Mouse (Mus musculus): Measurements from ENCODE around the gene Fam120a.
A peak's percentile ranks its signal among the peaks of the same experiment; 100 is the strongest.

Fam120a gene

DNA sequence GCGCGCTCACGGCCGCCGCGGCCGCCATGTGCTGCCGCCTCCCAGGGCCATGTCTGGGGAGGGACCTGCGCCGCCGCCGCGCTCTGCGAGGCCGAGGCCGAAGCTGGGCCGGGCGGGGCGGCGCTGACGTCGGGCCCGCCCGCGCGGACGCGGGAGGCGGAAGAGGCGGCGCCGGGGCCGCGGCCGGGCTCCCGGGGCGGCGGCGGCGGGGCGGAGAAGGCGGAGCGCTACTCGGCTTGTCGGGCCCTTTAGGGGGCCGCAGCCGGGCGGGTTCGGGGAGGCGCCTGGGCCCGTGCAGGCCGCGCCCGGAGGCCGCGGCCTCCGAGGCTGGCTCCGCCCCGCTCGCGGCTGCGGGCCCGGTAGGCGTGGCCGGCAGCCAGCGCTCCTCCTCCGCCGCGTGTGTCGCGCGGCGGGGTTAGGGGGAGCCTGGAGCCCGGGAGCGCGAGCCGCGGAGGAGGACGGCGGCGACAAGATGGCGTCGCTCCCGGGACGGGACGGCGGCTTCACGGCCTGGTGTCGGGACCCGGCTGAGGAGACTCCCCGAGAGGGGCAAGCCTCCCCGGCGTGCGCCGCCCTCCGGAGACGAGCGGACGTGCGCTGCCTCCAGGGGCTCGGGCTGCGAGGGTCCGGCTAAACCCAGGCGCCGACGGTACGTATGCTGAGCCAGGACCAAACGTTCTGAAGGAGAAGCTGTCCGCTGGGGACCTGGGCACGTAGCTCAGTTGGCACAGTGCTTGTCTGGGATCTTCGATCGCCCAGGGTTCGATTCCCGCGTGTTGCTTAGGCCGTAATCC is at the start of gene Fam120a:
Gene Fam120a, minus strand, starts transcription at position 62 of the 794 bp plus-strand sequence.
- DNase-seq (ENCODE audit: low spot score) = peak; percentile 91

DNA sequence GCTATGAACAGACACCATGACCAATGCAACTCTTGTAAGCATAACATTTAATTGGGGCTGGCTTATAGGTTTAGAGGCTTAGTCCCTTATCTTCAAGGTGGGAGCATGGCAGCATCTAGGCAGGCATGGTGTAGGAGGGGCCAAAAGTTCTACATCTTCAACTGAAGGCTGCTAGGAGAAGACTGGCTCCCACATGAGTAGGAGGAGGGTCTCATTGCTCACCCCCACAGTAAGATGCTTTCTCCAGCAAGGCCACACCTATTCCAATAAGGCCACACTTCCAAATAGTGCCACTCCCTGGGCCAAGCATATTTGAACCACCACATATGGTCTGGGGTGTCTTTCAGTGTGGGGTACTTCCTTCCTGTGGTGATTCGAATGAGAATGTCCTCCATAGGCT is 49.6 kb upstream of the Fam120a start:
- no peak for DNase-seq (ENCODE audit: low spot score)

GRCm38 (mm10) chr13:49016311-49016761 is 48.5 kb upstream of the Fam120a start:
- peak; percentile 22 for DNase-seq (ENCODE audit: low spot score)

- peak; percentile 16 for DNase-seq (ENCODE audit: low spot score)
These were observed 47.8 kb upstream of the Fam120a start for GRCm38 (mm10) chr13:49015366-49016306.

GRCm38 (mm10) chr13:49013206-49013794 is 45.5 kb upstream of the Fam120a start:
- peak; percentile 15 for DNase-seq (ENCODE audit: low spot score)

GRCm38 (mm10) chr13:49001691-49002090 is 33.9 kb upstream of the Fam120a start:
- DNase-seq (ENCODE audit: low spot score) = peak; percentile 33

DNA sequence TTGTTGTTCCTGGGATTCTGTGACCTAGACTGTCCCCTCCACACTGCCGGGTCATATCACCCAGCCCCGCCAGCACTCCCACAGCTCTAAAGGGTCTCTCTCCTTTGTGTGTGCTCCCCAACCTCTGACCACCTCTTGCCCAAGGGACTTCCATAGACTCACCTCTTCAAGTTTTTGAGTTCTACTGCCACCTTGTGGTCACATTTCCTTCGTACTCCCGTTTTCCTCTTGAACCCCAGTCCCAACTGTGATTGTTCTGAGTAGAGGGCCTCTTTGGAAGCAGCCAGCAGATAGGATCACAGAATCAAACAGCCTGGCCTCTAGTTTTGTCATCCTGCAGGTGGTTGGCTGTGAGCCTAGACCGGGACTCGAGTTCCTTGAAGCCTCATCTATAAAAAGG is 30.8 kb upstream of the Fam120a start:
- DNase-seq (ENCODE audit: low spot score) = peak; percentile 29

- no peak for DNase-seq (ENCODE audit: low spot score)
These were observed 28.9 kb upstream of the Fam120a start for GRCm38 (mm10) chr13:48996731-48997130.

GRCm38 (mm10) chr13:48994903-48995302 is 27.1 kb upstream of the Fam120a start:
- DNase-seq (ENCODE audit: low spot score) = no peak

DNA sequence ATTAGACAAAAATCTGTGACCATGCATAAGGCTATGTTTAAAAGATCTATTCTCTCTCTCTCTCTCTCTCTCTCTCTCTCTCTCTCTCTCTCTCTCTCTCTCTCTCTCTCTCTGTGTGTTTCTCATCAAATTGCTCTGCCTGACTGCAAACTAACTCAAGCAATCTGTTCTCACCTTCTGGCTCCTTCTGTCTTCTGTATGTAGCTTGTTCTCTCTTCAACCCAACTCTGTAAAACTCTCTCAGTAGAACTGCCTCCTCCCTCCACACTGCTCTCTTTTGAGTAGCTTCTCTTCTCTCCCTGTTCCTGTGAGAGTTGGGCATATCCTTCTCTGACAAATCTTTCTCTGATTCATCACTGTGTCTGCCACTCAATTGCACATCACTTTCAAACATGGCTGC is 25.1 kb upstream of the Fam120a start:
- DNase-seq (ENCODE audit: low spot score) = no peak

DNA sequence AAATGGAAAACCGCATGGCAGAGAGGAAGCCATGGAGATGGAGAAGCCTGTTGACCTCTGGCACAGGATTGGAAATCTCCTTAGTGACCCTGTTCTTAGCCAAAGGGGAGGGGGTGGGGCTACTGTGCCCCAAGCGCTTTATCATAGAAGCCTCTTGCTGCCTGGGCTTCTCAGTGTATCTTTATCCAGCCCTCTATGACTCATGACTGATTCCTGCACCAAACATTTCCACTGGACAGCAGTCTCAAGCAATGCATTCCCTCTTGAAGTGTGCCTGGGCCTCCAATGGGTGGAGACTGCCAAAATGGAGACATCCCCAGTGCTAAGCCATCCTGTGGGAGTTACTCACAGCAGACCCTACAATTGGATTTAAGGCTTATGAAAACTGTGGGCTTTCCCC is 22.3 kb upstream of the Fam120a start:
- no peak for DNase-seq (ENCODE audit: low spot score)

DNA sequence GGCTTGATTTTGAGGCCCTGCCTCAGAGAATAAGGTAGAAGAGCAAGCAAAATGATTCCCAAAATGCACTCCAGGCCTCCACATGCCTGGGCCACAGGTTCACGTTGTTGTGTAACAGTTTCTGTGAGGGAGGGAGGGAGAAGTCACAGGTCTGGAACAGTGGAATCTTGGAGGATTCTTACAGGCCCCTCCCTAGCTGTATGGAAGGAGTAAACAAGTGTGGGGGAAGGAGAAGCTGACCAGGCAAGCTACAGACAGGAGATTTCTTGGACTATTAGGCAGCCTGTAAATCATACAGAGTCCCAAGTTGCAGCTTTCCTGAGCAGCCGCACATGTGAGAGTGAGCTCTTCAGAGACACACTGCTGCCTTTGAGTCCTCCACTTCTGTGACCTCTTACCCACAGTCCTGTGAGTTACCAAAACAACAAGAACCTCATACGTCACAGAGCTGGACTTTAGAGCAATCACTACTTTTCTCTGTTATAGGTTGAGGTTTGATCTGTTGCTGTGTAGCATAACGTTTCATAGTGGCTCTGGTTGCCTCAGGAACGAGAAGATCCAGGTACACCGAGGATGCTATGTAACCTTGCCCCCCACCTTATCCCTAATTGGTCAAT is 14.8 kb upstream of the Fam120a start:
- no peak for DNase-seq (ENCODE audit: low spot score)

DNA sequence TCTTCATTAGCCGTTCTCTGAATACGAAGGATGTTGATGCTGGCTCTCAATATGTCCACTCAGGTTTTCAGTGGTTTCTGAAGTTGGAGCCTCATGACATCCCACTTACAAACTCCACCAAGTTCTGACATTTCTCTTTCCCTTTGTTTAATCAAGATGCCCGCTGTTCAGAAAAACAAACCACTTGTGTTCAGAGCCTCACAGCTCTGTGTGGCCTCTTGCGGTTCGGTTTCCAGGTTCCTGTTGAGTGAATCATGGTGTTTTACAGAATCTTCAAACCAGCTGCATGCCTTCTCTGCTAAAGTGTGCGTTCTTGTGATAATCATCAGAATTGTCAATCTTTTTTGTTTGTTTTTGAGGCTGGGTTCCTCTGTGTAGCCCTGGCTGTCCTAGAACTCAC is 11.3 kb upstream of the Fam120a start:
- DNase-seq (ENCODE audit: low spot score) = no peak

GRCm38 (mm10) chr13:48977858-48978257 is 10.0 kb upstream of the Fam120a start:
- no peak for DNase-seq (ENCODE audit: low spot score)

- DNase-seq (ENCODE audit: low spot score) = no peak
These were observed 6.9 kb upstream of the Fam120a start for GRCm38 (mm10) chr13:48974699-48975098.

DNA sequence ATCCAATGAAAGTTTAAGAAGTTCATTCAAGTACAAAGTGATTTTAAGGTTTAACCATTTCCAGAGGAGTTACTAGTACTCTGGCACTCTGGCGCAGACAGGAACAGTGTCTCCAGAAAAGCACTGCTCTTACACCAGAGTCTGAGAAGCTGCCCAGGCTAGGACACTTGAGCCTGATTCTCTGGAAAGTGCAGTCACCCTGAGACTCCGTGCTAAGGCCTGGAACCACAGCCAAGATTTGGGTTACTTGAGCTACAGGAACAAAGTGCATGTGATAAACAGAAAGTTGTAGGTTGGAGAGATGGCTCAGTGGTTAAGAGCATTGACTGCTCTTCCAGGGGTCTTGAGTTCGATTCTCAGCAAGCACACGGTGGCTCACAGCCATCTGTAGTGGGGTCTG is 6.4 kb upstream of the Fam120a start:
- no peak for DNase-seq (ENCODE audit: low spot score)

DNA sequence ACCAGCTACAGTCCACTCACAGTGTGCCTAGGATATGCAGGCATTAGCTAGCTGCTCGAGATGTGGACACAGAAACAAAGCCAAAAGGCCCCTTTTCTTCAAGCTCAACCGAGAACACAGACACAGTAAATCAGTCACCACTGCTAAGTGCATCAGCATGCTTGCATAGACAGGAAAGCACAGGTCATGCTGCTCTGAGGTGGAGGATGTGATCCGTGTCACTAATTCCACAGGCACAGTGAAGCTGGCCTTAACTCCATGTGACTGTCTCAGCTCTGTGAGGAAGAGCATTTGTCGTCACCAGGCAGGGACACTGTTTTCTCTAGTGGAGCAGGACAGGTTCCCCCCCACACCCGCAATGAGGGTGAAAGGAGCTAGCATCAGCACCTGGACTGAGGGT is 5.4 kb upstream of the Fam120a start:
- DNase-seq (ENCODE audit: low spot score) = no peak

DNA sequence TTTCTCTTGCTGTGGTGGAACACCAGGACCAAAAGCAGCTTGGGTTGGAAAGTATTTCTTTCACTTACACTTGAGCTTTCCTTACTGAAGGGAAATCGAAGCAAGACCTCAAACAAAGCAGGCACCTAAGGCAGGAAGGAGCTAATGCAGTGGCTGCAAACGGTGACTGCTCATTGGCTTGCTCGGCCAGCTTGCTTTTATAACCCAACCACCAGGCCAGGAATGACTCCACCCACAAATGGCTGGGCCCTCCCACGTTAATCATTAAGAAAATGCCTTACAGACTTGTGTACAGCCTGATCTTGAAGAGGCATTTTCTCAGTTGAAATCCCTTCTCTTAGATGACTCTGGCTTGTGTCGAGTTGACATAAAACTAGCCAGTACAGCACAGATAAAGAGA is 3.2 kb upstream of the Fam120a start:
- no peak for DNase-seq (ENCODE audit: low spot score)

- DNase-seq (ENCODE audit: low spot score) = no peak
These were observed 2.7 kb upstream of the Fam120a start for GRCm38 (mm10) chr13:48970566-48970965.

DNA sequence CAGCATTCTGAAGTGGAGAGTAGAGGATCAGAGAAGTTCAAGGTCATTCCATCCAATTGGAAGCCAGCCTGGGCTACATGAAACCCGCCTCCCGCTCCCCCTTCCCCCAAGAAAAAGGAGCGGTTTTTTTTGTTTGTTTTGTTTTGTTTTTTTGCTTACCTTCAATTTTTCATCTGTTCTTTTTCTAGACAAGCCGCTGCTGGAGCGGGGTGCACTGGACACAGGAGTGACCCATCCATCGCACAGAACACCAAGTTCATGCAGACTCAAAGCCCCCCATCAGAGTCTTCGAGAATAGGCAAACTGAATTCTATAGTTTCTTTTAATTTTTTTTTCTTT is 902 bp upstream of the Fam120a start:
- DNase-seq (ENCODE audit: low spot score) = no peak

- peak; percentile 66 for DNase-seq (ENCODE audit: low spot score)
These were observed 681 bp downstream of the Fam120a start for GRCm38 (mm10) chr13:48966851-48967821.

Data from testis, postnatal 14 days (tissue).